ENCODE assay signal across 16 mouse cellular contexts in genomic region chr5:23718881-23719328, GRCm38 (mm10). TPM values are rescaled to one million over a fixed set of nuclear protein-coding genes. Genes with fewer than 3 reads are reported as not detected.
A peak's percentile ranks its signal among the peaks of the same experiment; 100 is the strongest.
DNase-seq lines count a peak whose midpoint lies in the region; ATAC-seq and TF ChIP-seq lines count a peak whose summit lies in the region.
"Had no signal": no experiment of that assay in that cellular context is flagged by ENCODE, and none has a peak within 500 bp of the region (broad histone marks: within the 10 kb centered on the region; RNA-seq: fewer than 3 reads in every experiment).

No protein-coding gene starts in this region.

- H3K36me3 ChIP-seq in C2C12 (ENCODE audit: control insufficient read depth, insufficient read depth), result no peaks in the 10 kb centered on the region
- H3K36me3 ChIP-seq: intestine, embryonic 15.5 days; liver, embryonic 12.5 days; midbrain, embryonic 15.5 days; neural tube, embryonic 15.5 days had no signal

- H3K79me3 ChIP-seq in C2C12 (ENCODE audit: low read depth), result no peaks in the 10 kb centered on the region

- peak; percentile 45 for DNase-seq in 3134 (ENCODE audit: extremely low read depth, insufficient read length, low spot score)
- DNase-seq in adipocyte (ENCODE audit: low spot score), result no peak
- DNase-seq in embryo, embryonic 10.5 days (ENCODE audit: low spot score), result no peak
- DNase-seq in yolk sac, embryonic 10.5 days (ENCODE audit: low spot score), result no peak
- DNase-seq: adrenal gland, postnatal 10 days; lung, postnatal 36 days; right cerebral cortex, adult 18-20 months; thymus, adult 2 months had no signal

- no peak overlapping the region for H3ac ChIP-seq in C2C12 (ENCODE audit: control insufficient read depth, insufficient read length, low read depth)

- H3K27me3 ChIP-seq in C2C12 (ENCODE audit: control insufficient read depth, insufficient read depth, insufficient read length), result no peaks in the 10 kb centered on the region
- H3K27me3 ChIP-seq: intestine, embryonic 15.5 days; liver, embryonic 12.5 days; midbrain, embryonic 15.5 days; neural tube, embryonic 15.5 days had no signal

- H3K4me3 ChIP-seq in C2C12 (ENCODE audit: insufficient read depth, poor library complexity, severe bottlenecking), result no peak overlapping the region
- H3K4me3 ChIP-seq: erythroblast, embryonic 14.5 days; intestine, embryonic 15.5 days; liver, embryonic 12.5 days; midbrain, embryonic 15.5 days; neural tube, embryonic 15.5 days had no signal

- no peaks in the 10 kb centered on the region for H3K79me2 ChIP-seq in C2C12 (ENCODE audit: control insufficient read depth, insufficient read depth)

- ATAC-seq in activated CD4-positive, CD25-positive, alpha-beta regulatory T cell, adult 4 months, result peak; percentile 83
- ATAC-seq in megakaryocyte-erythroid progenitor cell, adult 5-6 weeks (replicated peaks; ENCODE audit: low FRiP score, low TSS enrichment, poor library complexity, severe bottlenecking), result peak; percentile 59
- ATAC-seq: intestine, embryonic 15.5 days; liver, embryonic 12.5 days; midbrain, embryonic 15.5 days had no signal

- TF ChIP-seq CTCF in C2C12 (IDR thresholded peaks at IDR 0.05; ENCODE audit: control insufficient read depth, insufficient read depth, insufficient read length), result no peak

TF ChIP-seq in C2C12, 6 proteins besides CTCF, POLR2A, EP300 and RAD21:
- TF ChIP-seq MAX (IDR thresholded peaks at IDR 0.05) (peak; percentile 31), FOSL1 (IDR thresholded peaks at IDR 0.05; ENCODE audit: insufficient read depth, low read length, poor library complexity, severe bottlenecking) (peak; percentile 75), MYOG (IDR thresholded peaks at IDR 0.05; ENCODE audit: control insufficient read depth, extremely low read depth, insufficient read length) (no peak)
TF ChIP-seq in C2C12: peak in this region for 2.

RNA-seq across cellular contexts. Expression of gene Srpk2, which starts 34.5 kb away (rescaled TPM):
- 4.9 TPM for polyA plus RNA-seq in C2C12 (2012; fragmentation: generic; extraction: Trizol)
- 10 to 100 TPM; 74.3 to 80.2 TPM for polyA plus RNA-seq in activated CD4-positive, CD25-positive, alpha-beta regulatory T cell, adult 4 months (2017; shearing (Covaris generic))
- total RNA-seq in megakaryocyte-erythroid progenitor cell, adult 5-6 weeks (2014; fragmentation: Nextera tagmentation), result 14.0 and 18.2 TPM in 2 replicates
- 15.2 and 20.5 TPM in 2 replicates for total RNA-seq in megakaryocyte-erythroid progenitor cell, adult 5-6 weeks (2017)

Comparison
In these comparisons a context has a peak if more than half of its experiments do, and no peak if none do; other contexts are left out.
1. RNA of gene Srpk2, which starts 34.5 kb away (polyA plus RNA-seq): 74.3 to 80.2 TPM in activated CD4-positive, CD25-positive, alpha-beta regulatory T cell, adult 4 months; 4.9 TPM in C2C12 (single experiment); every median in the first group is over 10 times any median in the second.